Mouse (Mus musculus) lung, postnatal 0 days (tissue): Measurements from ENCODE around the gene Taldo1.

Experiments used
- CTCF ChIP-seq: IDR thresholded peaks from 2 replicates; pipeline ENCODE4 v1.5.1; 2016; ENCODE audit warnings: antibody characterized with exemption, mild to moderate bottlenecking
- EP300 ChIP-seq: IDR thresholded peaks from 2 replicates; pipeline ENCODE4 v1.6.1; 2016; ENCODE audit warnings: antibody characterized with exemption, mild to moderate bottlenecking, control low read depth

- TF ChIP-seq CTCF (peak; percentile 30), EP300 (peak; percentile 86)
Measured at GRCm38 (mm10) chr7:141417731-141418681, 26.0 kb downstream of the Taldo1 start.
